Mouse (Mus musculus): ENCODE measurements around the gene Snx22.

DNA sequence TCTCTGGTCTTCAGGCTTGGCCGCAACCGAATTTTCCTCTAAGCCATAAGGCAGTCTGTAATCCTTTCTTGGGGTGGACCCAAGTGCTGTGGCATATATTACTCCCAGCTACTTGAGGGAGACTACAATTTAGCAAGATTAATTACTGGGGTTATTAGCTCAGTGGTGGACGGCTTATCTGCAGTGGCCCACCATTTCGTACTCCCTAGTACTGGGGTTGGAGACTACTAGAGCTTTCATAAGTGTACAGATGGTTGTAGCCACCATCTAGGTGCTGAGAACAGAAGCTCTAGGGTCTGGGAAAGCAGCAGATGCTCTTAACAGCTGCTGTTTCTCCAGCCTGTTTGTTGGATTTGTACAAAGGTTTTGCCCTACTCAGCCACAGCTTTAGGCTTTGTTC lies 8.5 kb downstream of the Snx22 start:
- no peak for TF ChIP-seq USF1 (IDR thresholded peaks at IDR 0.05; ENCODE audit: low read depth, low read length)
- TF ChIP-seq NRF1 (IDR thresholded peaks at IDR 0.05; ENCODE audit: low read depth, low read length), result no peak
- TF ChIP-seq POLR2A (IDR thresholded peaks at IDR 0.05; ENCODE audit: low read depth, low read length), result no peak
